Mouse (Mus musculus): Measurements from ENCODE around the gene Hemk1. TPM values are rescaled to one million over a fixed set of nuclear protein-coding genes. Genes with fewer than 3 reads are reported as not detected.

Gene Hemk1
- polyA plus RNA-seq, 1 experiment, result 9.8 TPM

GRCm38 (mm10) chr9:107357651-107358050, 19.5 kb upstream of the Hemk1 start:
- 26% methylated on average over 5 of the region's 5 CpGs for WGBS
- Histone ChIP-seq H3K27me3 (ENCODE audit: control insufficient read depth, insufficient read depth, low read length) (no peaks in the 10 kb centered on the region), H3K27ac (ENCODE audit: insufficient read depth, low read depth, low read length) (no peak overlapping the region), H3K4me1 (ENCODE audit: control insufficient read depth, insufficient read depth, insufficient read length, low read length) (no peaks in the 10 kb centered on the region), H3K36me3 (ENCODE audit: control insufficient read depth, insufficient read depth, low read length) (no peaks in the 10 kb centered on the region), H3K4me3 (ENCODE audit: low read depth, low read length) (no peak overlapping the region)
- peak; percentile 96; the same call in 1 of the 2 replicates for TF ChIP-seq CTCF (IDR thresholded peaks at IDR 0.05; ENCODE audit: extremely low read depth, insufficient read length, insufficient replicate concordance, low read depth, low read length)
- TF ChIP-seq POLR2A (IDR thresholded peaks at IDR 0.05; ENCODE audit: low read depth, low read length), result no peak

- peak; percentile 72; the same call in 1 of the 2 replicates for TF ChIP-seq CTCF (IDR thresholded peaks at IDR 0.05; ENCODE audit: extremely low read depth, insufficient read length, insufficient replicate concordance, low read depth, low read length)
- TF ChIP-seq POLR2A (IDR thresholded peaks at IDR 0.05; ENCODE audit: low read depth, low read length), result no peak
- no peaks in the 10 kb centered on the region for H3K36me3 ChIP-seq (ENCODE audit: control insufficient read depth, insufficient read depth, low read length)
- WGBS, result 38% methylated on average over 7 of the region's 7 CpGs
These were observed 18.0 kb upstream of the Hemk1 start for GRCm38 (mm10) chr9:107355870-107356765.

DNA sequence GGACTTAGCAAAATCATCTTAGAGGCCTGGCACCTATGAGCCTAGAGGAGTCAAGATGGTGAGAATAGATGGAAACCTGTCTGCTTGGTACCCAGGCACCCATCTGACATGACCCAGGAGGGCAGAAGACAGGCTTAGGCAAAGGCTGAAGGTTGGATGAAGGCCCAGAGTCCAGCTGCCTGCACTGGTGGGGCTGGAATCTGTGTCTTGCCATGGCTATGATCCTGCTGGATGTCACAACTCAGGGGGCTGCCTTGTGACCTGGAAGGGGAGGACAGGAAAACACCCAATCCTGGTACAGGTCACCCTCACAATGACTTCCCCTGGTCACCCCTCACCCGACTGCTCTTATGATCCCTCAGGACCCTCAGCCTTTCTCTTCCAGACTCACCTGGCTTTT, 16.7 kb upstream of the Hemk1 start:
- H3K4me3 ChIP-seq (ENCODE audit: low read depth, low read length), result no peak overlapping the region
- no peak overlapping the region for H3K27ac ChIP-seq (ENCODE audit: insufficient read depth, low read depth, low read length)
- TF ChIP-seq POLR2A (IDR thresholded peaks at IDR 0.05; ENCODE audit: low read depth, low read length), result no peak
- TF ChIP-seq CTCF (IDR thresholded peaks at IDR 0.05; ENCODE audit: extremely low read depth, insufficient read length, insufficient replicate concordance, low read depth, low read length), result no peak
- H3K36me3 ChIP-seq (ENCODE audit: control insufficient read depth, insufficient read depth, low read length), result no peaks in the 10 kb centered on the region
- H3K4me1 ChIP-seq (ENCODE audit: control insufficient read depth, insufficient read depth, insufficient read length, low read length), result no peaks in the 10 kb centered on the region
- no peaks in the 10 kb centered on the region for H3K27me3 ChIP-seq (ENCODE audit: control insufficient read depth, insufficient read depth, low read length)
- 57% methylated on average over 1 of the region's 1 CpGs for WGBS

More at GRCm38 (mm10) chr9:107355870-107356765, 18.0 kb upstream of the Hemk1 start:
- Histone ChIP-seq H3K27ac (ENCODE audit: insufficient read depth, low read depth, low read length) (no peak overlapping the region), H3K4me3 (ENCODE audit: low read depth, low read length) (no peak overlapping the region), H3K27me3 (ENCODE audit: control insufficient read depth, insufficient read depth, low read length) (no peaks in the 10 kb centered on the region), H3K4me1 (ENCODE audit: control insufficient read depth, insufficient read depth, insufficient read length, low read length) (no peaks in the 10 kb centered on the region)

DNA sequence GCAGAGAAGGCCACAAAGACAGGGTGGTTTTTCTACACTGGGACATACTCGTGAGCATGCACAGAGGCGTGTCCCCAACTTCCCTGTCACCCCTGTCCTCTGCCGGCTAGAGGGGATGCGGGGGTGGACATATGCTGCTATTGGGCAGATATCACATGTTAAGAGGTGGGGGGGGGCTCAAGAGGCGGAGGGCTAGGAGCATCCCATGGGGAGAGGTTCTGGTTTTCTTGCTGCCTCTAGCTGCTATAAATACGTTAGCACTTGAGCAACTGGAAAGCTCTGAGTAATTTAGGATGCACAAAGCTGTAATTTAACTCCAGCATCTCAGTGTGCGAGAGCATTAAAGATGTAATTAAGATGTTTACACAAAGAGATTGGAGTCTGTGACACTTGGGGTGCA, 11.2 kb upstream of the Hemk1 start:
- 50% methylated on average over 7 of the region's 7 CpGs for WGBS
- TF ChIP-seq POLR2A (IDR thresholded peaks at IDR 0.05; ENCODE audit: low read depth, low read length) (no peak), CTCF (IDR thresholded peaks at IDR 0.05; ENCODE audit: extremely low read depth, insufficient read length, insufficient replicate concordance, low read depth, low read length) (no peak)

GRCm38 (mm10) chr9:107347586-107348183, 9.5 kb upstream of the Hemk1 start:
- H3K36me3 ChIP-seq (ENCODE audit: control insufficient read depth, insufficient read depth, low read length), result no peaks in the 10 kb centered on the region
- no peaks in the 10 kb centered on the region for H3K27me3 ChIP-seq (ENCODE audit: control insufficient read depth, insufficient read depth, low read length)
- H3K4me3 ChIP-seq (ENCODE audit: low read depth, low read length), result no peak overlapping the region
- TF ChIP-seq POLR2A (IDR thresholded peaks at IDR 0.05; ENCODE audit: low read depth, low read length) (no peak), CTCF (IDR thresholded peaks at IDR 0.05; ENCODE audit: extremely low read depth, insufficient read length, insufficient replicate concordance, low read depth, low read length) (no peak)
- 70% methylated on average over 9 of the region's 9 CpGs for WGBS
- no peaks in the 10 kb centered on the region for H3K4me1 ChIP-seq (ENCODE audit: control insufficient read depth, insufficient read depth, insufficient read length, low read length)
- no peak overlapping the region for H3K27ac ChIP-seq (ENCODE audit: insufficient read depth, low read depth, low read length)

More for the DNA sequence above, 11.2 kb upstream of the Hemk1 start:
- Histone ChIP-seq H3K27ac (ENCODE audit: insufficient read depth, low read depth, low read length) (no peak overlapping the region), H3K4me3 (ENCODE audit: low read depth, low read length) (no peak overlapping the region), H3K27me3 (ENCODE audit: control insufficient read depth, insufficient read depth, low read length) (no peaks in the 10 kb centered on the region), H3K36me3 (ENCODE audit: control insufficient read depth, insufficient read depth, low read length) (no peaks in the 10 kb centered on the region), H3K4me1 (ENCODE audit: control insufficient read depth, insufficient read depth, insufficient read length, low read length) (no peaks in the 10 kb centered on the region)

- WGBS, result 82% methylated on average over 8 of the region's 8 CpGs
These were observed 7.9 kb upstream of the Hemk1 start for GRCm38 (mm10) chr9:107346081-107346480.

GRCm38 (mm10) chr9:107344027-107344426, 5.9 kb upstream of the Hemk1 start:
- Histone ChIP-seq H3K36me3 (ENCODE audit: control insufficient read depth, insufficient read depth, low read length) (no peaks in the 10 kb centered on the region), H3K4me3 (ENCODE audit: low read depth, low read length) (no peak overlapping the region), H3K27ac (ENCODE audit: insufficient read depth, low read depth, low read length) (no peak overlapping the region), H3K4me1 (ENCODE audit: control insufficient read depth, insufficient read depth, insufficient read length, low read length) (no peaks in the 10 kb centered on the region), H3K27me3 (ENCODE audit: control insufficient read depth, insufficient read depth, low read length) (no peaks in the 10 kb centered on the region)
- WGBS, result 64% methylated on average over 6 of the region's 6 CpGs
- no peak for TF ChIP-seq CTCF (IDR thresholded peaks at IDR 0.05; ENCODE audit: extremely low read depth, insufficient read length, insufficient replicate concordance, low read depth, low read length)
- no peak for TF ChIP-seq POLR2A (IDR thresholded peaks at IDR 0.05; ENCODE audit: low read depth, low read length)

More at GRCm38 (mm10) chr9:107346081-107346480, 7.9 kb upstream of the Hemk1 start:
- Histone ChIP-seq H3K27ac (ENCODE audit: insufficient read depth, low read depth, low read length) (no peak overlapping the region), H3K4me3 (ENCODE audit: low read depth, low read length) (no peak overlapping the region), H3K36me3 (ENCODE audit: control insufficient read depth, insufficient read depth, low read length) (no peaks in the 10 kb centered on the region), H3K4me1 (ENCODE audit: control insufficient read depth, insufficient read depth, insufficient read length, low read length) (no peaks in the 10 kb centered on the region), H3K27me3 (ENCODE audit: control insufficient read depth, insufficient read depth, low read length) (no peaks in the 10 kb centered on the region)
- no peak for TF ChIP-seq CTCF (IDR thresholded peaks at IDR 0.05; ENCODE audit: extremely low read depth, insufficient read length, insufficient replicate concordance, low read depth, low read length)
- no peak for TF ChIP-seq POLR2A (IDR thresholded peaks at IDR 0.05; ENCODE audit: low read depth, low read length)
